Mouse (Mus musculus): ENCODE data around the gene Usp4.

Usp4 gene

GRCm38 (mm10) chr9:108412221-108412620 is 64.6 kb downstream of the Usp4 start:
- peak; percentile 21 for DNase-seq (ENCODE audit: low read depth)

- DNase-seq (ENCODE audit: low read depth) = no peak
These were observed 80.7 kb downstream of the Usp4 start, which contains the start of gene Ccdc36 for GRCm38 (mm10) chr9:108428384-108428783. Ccdc36 (minus strand) TSS chr9:108428484.

GRCm38 (mm10) chr9:108431431-108432067 is 83.9 kb downstream of the Usp4 start:
- DNase-seq (ENCODE audit: low read depth) = no peak

GRCm38 (mm10) chr9:108436182-108436581 is 88.5 kb downstream of the Usp4 start, which contains the start of gene BC048562:
BC048562 (plus strand) TSS chr9:108436482.
- DNase-seq (ENCODE audit: low read depth) = no peak

- no peak for DNase-seq (ENCODE audit: low read depth)
These were observed 91.5 kb downstream of the Usp4 start for GRCm38 (mm10) chr9:108439176-108439575.

- DNase-seq (ENCODE audit: low read depth) = no peak
These were observed 92.8 kb downstream of the Usp4 start for GRCm38 (mm10) chr9:108440485-108440884.

- no peak for DNase-seq (ENCODE audit: low read depth)
These were observed 93.7 kb downstream of the Usp4 start for GRCm38 (mm10) chr9:108441236-108441919.
